Mouse (Mus musculus) heart, adult 2 months (tissue): ENCODE measurements around the gene Slamf1. TPM values are rescaled to one million over a fixed set of nuclear protein-coding genes. Genes with fewer than 3 reads are reported as not detected.
"Not testable (repeated sequence)": the region's sequence is repeated elsewhere in the genome, so short reads cannot be mapped to it uniquely, and the experiment has no call there.

ENCODE experiments used
- DNase-seq, 2 experiments: peaks; one replicate each; pipeline ENCODE4 v3.0.0; 2021
- H3K27ac ChIP-seq: fragments of 200-600 bp; 2 replicates; pipeline ENCODE4 v1.8.1; 2022
- H3K27me3 ChIP-seq: fragments of 200-500 bp; 2 replicates; pipeline ENCODE4 v1.6.1; 2012; ENCODE audit warnings: mild to moderate bottlenecking, low read length, inconsistent platforms, mixed read lengths; ENCODE audit not compliant: control insufficient read depth, insufficient read depth
- H3K36me3 ChIP-seq: fragments of 200-500 bp; 2 replicates; pipeline ENCODE4 v1.6.1; 2012; ENCODE audit warnings: low read length, inconsistent platforms; ENCODE audit not compliant: control insufficient read depth, insufficient read depth
- H3K4me1 ChIP-seq: fragments of 200-500 bp; 2 replicates; pipeline ENCODE4 v1.6.1; 2011; ENCODE audit warnings: low read length; ENCODE audit not compliant: control insufficient read depth, insufficient read depth
- H3K4me3 ChIP-seq: fragments of 200-600 bp; 2 replicates; pipeline ENCODE4 v1.8.1; 2022
- H3K79me2 ChIP-seq: fragments of 200-500 bp; replicated peaks from 2 replicates; pipeline ENCODE4 v1.6.1; 2012; ENCODE audit warnings: mild to moderate bottlenecking, inconsistent platforms, low read length, moderate library complexity, mixed read lengths; ENCODE audit not compliant: control insufficient read depth, insufficient read depth
- H3K9ac ChIP-seq: fragments of 200-500 bp; 2 replicates; pipeline ENCODE4 v1.6.1; 2012; ENCODE audit warnings: low read depth, mild to moderate bottlenecking, control low read depth, inconsistent platforms, low read length, mixed read lengths
- CTCF ChIP-seq: fragments of 200-600 bp; IDR thresholded peaks from 2 replicates; pipeline ENCODE4 v1.8.1; 2022; ENCODE audit warnings: antibody characterized with exemption, mild to moderate bottlenecking, moderate library complexity
- EP300 ChIP-seq: fragments of 200-500 bp; IDR thresholded peaks from 2 replicates; pipeline ENCODE4 v1.6.1; 2011; ENCODE audit warnings: low read depth, low read length, control low read depth; ENCODE audit not compliant: insufficient read depth
- POLR2A ChIP-seq: fragments of 200-500 bp; IDR thresholded peaks from 2 replicates; pipeline ENCODE4 v1.6.1; 2011; ENCODE audit warnings: mild to moderate bottlenecking, low read depth, low read length, control low read depth; ENCODE audit not compliant: insufficient read depth
- WGBS: fragments of 180-500 bp; shearing (Covaris S2); methylation state at CpG from one replicate; pipeline ENCODE4 v1.1.7; 2018; 5-methylcytosine and 5-hydroxymethylcytosine counted together
- intact Hi-C: fragments of 180-260 bp; cut with DNase I; formaldehyde crosslinking; loops from one replicate; pipeline ENCODE4 v1.15.1; 2025
- polyA plus RNA-seq: library from polyadenylated mRNA; depleted of rRNA; stranded (reverse); fragments of >200 nt; gene quantifications from 2 replicates; pipeline ENCODE4 v1.2.3, GENCODE M21; 2012
- total RNA-seq, 2 experiments: library from RNA; stranded (reverse); gene quantifications; 2 replicates each; pipeline ENCODE4 v1.2.3; 2021

Gene Slamf1
- total and polyA plus RNA-seq, 3 experiments = 0.35 to 1.2 (median 0.47) TPM

GRCm38 (mm10) chr1:171796185-171796584 lies 29.3 kb downstream of the Slamf1 start:
- Histone ChIP-seq H3K4me3 (no peak overlapping the region), H3K9ac (no peak overlapping the region), H3K4me1 (no peaks in the 10 kb centered on the region), H3K27me3 (no peaks in the 10 kb centered on the region), H3K79me2 (no peaks in the 10 kb centered on the region), H3K36me3 (no peaks in the 10 kb centered on the region), H3K27ac (no peak overlapping the region)
- TF ChIP-seq POLR2A (no peak), EP300 (no peak), CTCF (no peak)
- intact Hi-C loops = no loop called here
- no peak for DNase-seq
- 46% methylated on average over 2 of the region's 2 CpGs for WGBS

- H3K36me3 ChIP-seq = no peaks in the 10 kb centered on the region
- H3K27ac ChIP-seq = no peak overlapping the region
- H3K4me3 ChIP-seq = no peak overlapping the region
- no peak for DNase-seq
- no peaks in the 10 kb centered on the region for H3K4me1 ChIP-seq
- H3K9ac ChIP-seq = no peak overlapping the region
- TF ChIP-seq POLR2A = no peak
- TF ChIP-seq CTCF = no peak
- no peak for TF ChIP-seq EP300
- H3K79me2 ChIP-seq = no peaks in the 10 kb centered on the region
- WGBS = 41% methylated on average over 1 of the region's 1 CpGs
- intact Hi-C loops = no loop called here
- no peaks in the 10 kb centered on the region for H3K27me3 ChIP-seq
These were observed 30.9 kb downstream of the Slamf1 start for GRCm38 (mm10) chr1:171797840-171798239.

GRCm38 (mm10) chr1:171799648-171800047 lies 32.7 kb downstream of the Slamf1 start:
- intact Hi-C loops = no loop called here
- TF ChIP-seq CTCF (no peak), POLR2A (no peak), EP300 (no peak)
- Histone ChIP-seq H3K4me1 (no peaks in the 10 kb centered on the region), H3K9ac (no peak overlapping the region), H3K4me3 (no peak overlapping the region), H3K36me3 (no peaks in the 10 kb centered on the region), H3K79me2 (no peaks in the 10 kb centered on the region), H3K27me3 (no peaks in the 10 kb centered on the region), H3K27ac (no peak overlapping the region)
- WGBS = 64% methylated on average over 4 of the region's 4 CpGs
- no peak for DNase-seq

GRCm38 (mm10) chr1:171811048-171811447 lies 44.1 kb downstream of the Slamf1 start:
- DNase-seq, H3K27me3 ChIP-seq, H3K79me2 ChIP-seq, H3K27ac ChIP-seq, intact Hi-C loops, H3K4me3 ChIP-seq, H3K9ac ChIP-seq, H3K4me1 ChIP-seq, H3K36me3 ChIP-seq: not testable (repeated sequence)
- 51% methylated on average over 1 of the region's 1 CpGs for WGBS

GRCm38 (mm10) chr1:171815545-171816439 lies 48.9 kb downstream of the Slamf1 start:
- 10% methylated on average over 8 of the region's 8 CpGs for WGBS
- Histone ChIP-seq H3K79me2 (no peaks in the 10 kb centered on the region), H3K4me3 (no peak overlapping the region), H3K27me3 (no peaks in the 10 kb centered on the region), H3K36me3 (no peaks in the 10 kb centered on the region), H3K27ac (no peak overlapping the region), H3K9ac (no peak overlapping the region), H3K4me1 (no peaks in the 10 kb centered on the region; the same call in none of the 2 replicates)
- DNase-seq = no peak
- TF ChIP-seq POLR2A = no peak
- TF ChIP-seq CTCF = peak; percentile 89
- intact Hi-C loops = loop anchor here (2.0 kb wide), 1 partner anchor 185 kb away; no protein-coding TSS in a partner anchor

GRCm38 (mm10) chr1:171816991-171817390 lies 50.1 kb downstream of the Slamf1 start:
- intact Hi-C loops = loop anchor here (2.0 kb wide), 1 partner anchor 184 kb away; no protein-coding TSS in a partner anchor
- Histone ChIP-seq H3K4me1 (no peaks in the 10 kb centered on the region; the same call in none of the 2 replicates), H3K9ac (no peak overlapping the region), H3K4me3 (no peak overlapping the region), H3K79me2 (no peaks in the 10 kb centered on the region), H3K27me3 (no peaks in the 10 kb centered on the region), H3K36me3 (no peaks in the 10 kb centered on the region), H3K27ac (no peak overlapping the region)
- WGBS = 59% methylated on average over 4 of the region's 4 CpGs
- no peak for TF ChIP-seq CTCF
- no peak for TF ChIP-seq POLR2A
- TF ChIP-seq EP300 = no peak
- no peak for DNase-seq
